Mouse (Mus musculus) heart, embryonic 14.5 days (tissue): Measurements from ENCODE around the gene Hoxd1. TPM values are rescaled to one million over a fixed set of nuclear protein-coding genes. Genes with fewer than 3 reads are reported as not detected.

Experiments used
- ATAC-seq: fragments of 200-750 bp; cut with Nextera tagmentation; 2 replicates; pipeline ENCODE4 v1.8.0; 2017; ENCODE audit warnings: low read depth, moderate TSS enrichment; ENCODE audit not compliant: insufficient number of reproducible peaks, insufficient read depth, low FRiP score
- H3K27ac ChIP-seq, 2 experiments: fragments of 200-500 bp in 1 of 2; fragments of 300-500 bp in 1 of 2; sonication (generic) in 1 of 2; replicated peaks in 1 of 2; 2 replicates each; pipeline ENCODE4 v1.5.1; 2012 to 2014; ENCODE audit warnings: low read depth in 2 of 2, low read length in 2 of 2, control low read depth in 1 of 2, mild to moderate bottlenecking in 1 of 2, mixed read lengths in 1 of 2; ENCODE audit not compliant: control insufficient read depth in 1 of 2, insufficient read depth in 1 of 2
- H3K27me3 ChIP-seq: fragments of 300-500 bp; sonication (generic); 2 replicates; pipeline ENCODE4 v1.6.1; 2014; ENCODE audit warnings: mild to moderate bottlenecking, low read length, control low read depth; ENCODE audit not compliant: control insufficient read depth, insufficient read depth
- H3K36me3 ChIP-seq: fragments of 300-500 bp; sonication (generic); 2 replicates; pipeline ENCODE4 v1.6.1; 2014; ENCODE audit warnings: mild to moderate bottlenecking, control low read depth, low read length, mixed read lengths; ENCODE audit not compliant: control insufficient read depth, insufficient read depth
- H3K4me1 ChIP-seq, 2 experiments: fragments of 200-500 bp in 1 of 2; fragments of 300-500 bp in 1 of 2; sonication (generic) in 1 of 2; 2 replicates each; pipeline ENCODE4 v1.6.1; 2012 to 2014; ENCODE audit warnings: low read length in 2 of 2, control low read depth in 1 of 2, mixed read lengths in 1 of 2; ENCODE audit not compliant: control insufficient read depth in 2 of 2, insufficient read depth in 2 of 2
- H3K4me2 ChIP-seq: fragments of 300-500 bp; sonication (generic); 2 replicates; pipeline ENCODE4 v1.6.1; 2014; ENCODE audit warnings: mild to moderate bottlenecking, low read length
- H3K4me3 ChIP-seq, 2 experiments: fragments of 200-500 bp in 1 of 2; fragments of 300-500 bp in 1 of 2; sonication (generic) in 1 of 2; 2 replicates each; pipeline ENCODE4 v1.5.1; 2012 to 2014; ENCODE audit warnings: low read length in 2 of 2, mild to moderate bottlenecking in 2 of 2, control low read depth in 1 of 2, low read depth in 1 of 2, moderate library complexity in 1 of 2; ENCODE audit not compliant: control insufficient read depth in 1 of 2, insufficient read depth in 1 of 2
- H3K9ac ChIP-seq: fragments of 300-500 bp; sonication (generic); 2 replicates; pipeline ENCODE4 v1.6.1; 2014; ENCODE audit warnings: mild to moderate bottlenecking, low read length
- H3K9me3 ChIP-seq: fragments of 300-500 bp; sonication (generic); 2 replicates; pipeline ENCODE4 v1.6.1; 2016; ENCODE audit warnings: low read length, control low read depth; ENCODE audit not compliant: control insufficient read depth
- WGBS: fragments of 180-500 bp; shearing (Covaris S2); extraction: QIAGEN DNeasy Blood & Tissue Kit; methylation state at CpG from one replicate; pipeline ENCODE4 v1.1.7; 2014; 5-methylcytosine and 5-hydroxymethylcytosine counted together
- polyA plus RNA-seq: library from polyadenylated mRNA; unstranded; fragments of >200 nt; fragmentation: Nextera tagmentation; extraction: Ambion mirVana; gene quantifications from 2 replicates; pipeline ENCODE4 v1.2.1, GENCODE M21; 2014

Gene Hoxd1
- polyA plus RNA-seq, 1 experiment from 2014 or later, result not detected

DNA sequence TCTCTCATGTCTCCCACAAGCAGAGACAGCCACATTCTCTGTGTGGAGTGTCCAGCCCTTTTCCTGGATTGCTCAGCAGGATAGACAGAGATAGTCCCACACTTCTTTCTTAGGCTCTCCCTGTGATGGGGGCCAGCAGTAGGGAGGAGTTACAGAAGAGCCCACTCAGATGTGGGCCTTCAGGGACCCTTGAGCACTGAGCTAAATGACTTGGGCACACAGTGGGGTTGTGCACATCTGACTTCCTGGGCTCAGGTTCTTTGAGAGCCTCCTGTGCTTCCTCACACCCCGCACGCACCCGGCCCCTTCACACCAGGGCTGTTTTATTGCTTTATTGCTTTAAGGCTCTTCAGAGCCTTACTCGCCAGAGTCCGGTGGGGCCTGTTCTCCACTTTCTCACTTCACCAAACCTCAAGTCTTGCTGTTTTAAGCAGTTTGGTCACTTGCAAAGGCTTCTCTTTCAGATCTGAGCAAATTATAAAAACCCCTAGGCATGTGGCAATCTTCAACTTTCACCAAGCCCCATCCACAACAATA, 41.8 kb upstream of the Hoxd1 start:
- Histone ChIP-seq H3K4me1 (no peaks in the 10 kb centered on the region; a peak in 1 of 4 replicates), H3K27me3 (peaks cover 99% of the 10 kb centered on the region), H3K9ac (no peak overlapping the region), H3K36me3 (no peaks in the 10 kb centered on the region), H3K4me3 (no peak overlapping the region), H3K4me2 (no peak overlapping the region), H3K27ac (no peak overlapping the region), H3K9me3 (no peaks in the 10 kb centered on the region)
- 13% methylated on average over 5 of the region's 5 CpGs for WGBS
- no peak for ATAC-seq

GRCm38 (mm10) chr2:74721882-74722281, 40.9 kb upstream of the Hoxd1 start:
- WGBS, result 9% methylated on average over 6 of the region's 6 CpGs
- Histone ChIP-seq H3K9me3 (no peaks in the 10 kb centered on the region), H3K36me3 (no peaks in the 10 kb centered on the region), H3K27me3 (peaks cover 99% of the 10 kb centered on the region), H3K4me2 (no peak overlapping the region), H3K9ac (no peak overlapping the region), H3K4me1 (no peaks in the 10 kb centered on the region), H3K4me3 (no peak overlapping the region), H3K27ac (no peak overlapping the region)
- no peak for ATAC-seq

- no peak overlapping the region for H3K9ac ChIP-seq
- H3K27ac ChIP-seq, result no peak overlapping the region
- peaks cover 0 to 4% of the 10 kb centered on the region in 2 experiments; a peak in 1 of 4 replicates for H3K4me1 ChIP-seq
- no peaks in the 10 kb centered on the region for H3K36me3 ChIP-seq
- peaks cover 99% of the 10 kb centered on the region for H3K27me3 ChIP-seq
- no peaks in the 10 kb centered on the region for H3K9me3 ChIP-seq
- no peak overlapping the region for H3K4me2 ChIP-seq
- ATAC-seq, result no peak
- WGBS, result 7% methylated on average over 8 of the region's 8 CpGs
- H3K4me3 ChIP-seq, result no peak overlapping the region
These were observed 39.8 kb upstream of the Hoxd1 start for GRCm38 (mm10) chr2:74722949-74723348.

DNA sequence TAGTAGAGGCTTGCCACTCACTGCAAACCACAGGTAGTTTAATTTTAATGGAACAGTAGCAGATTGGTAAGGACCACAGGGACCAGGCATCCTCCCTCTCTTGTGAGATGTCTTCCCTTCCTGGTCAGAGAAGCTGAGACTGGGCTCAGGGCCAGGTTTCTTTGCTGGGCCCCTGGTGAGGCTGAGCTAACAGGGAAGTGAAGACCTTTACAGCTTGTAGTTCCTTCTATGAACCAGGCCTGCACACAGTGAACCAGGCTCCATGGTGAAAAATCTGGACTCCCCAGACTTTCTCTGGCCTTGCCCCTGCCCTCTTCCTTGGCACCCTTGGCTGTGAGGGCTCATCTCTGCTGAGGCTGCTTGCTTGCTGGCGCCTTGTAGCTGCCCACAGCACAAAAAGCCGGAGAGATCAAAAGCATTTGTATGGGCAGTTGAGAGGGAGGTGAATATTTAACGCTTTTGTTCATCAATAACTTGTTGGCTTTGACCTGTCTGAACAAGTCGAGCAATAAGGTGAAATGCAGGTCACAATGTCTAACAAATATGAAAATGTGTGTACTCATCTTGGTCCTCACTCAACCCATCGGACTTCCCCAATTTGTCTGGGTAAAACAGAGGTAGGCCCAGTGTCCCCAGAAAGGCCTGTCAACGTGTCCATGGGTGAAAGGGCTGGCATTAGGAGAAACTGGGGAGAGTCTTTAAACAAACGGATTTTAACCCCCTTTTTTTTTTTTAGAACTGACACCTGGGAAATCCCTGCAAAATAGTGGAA, 38.4 kb upstream of the Hoxd1 start:
- H3K9me3 ChIP-seq, result no peaks in the 10 kb centered on the region
- no peak overlapping the region for H3K9ac ChIP-seq
- no peak overlapping the region for H3K27ac ChIP-seq
- no peak overlapping the region for H3K4me3 ChIP-seq
- 18% methylated on average over 7 of the region's 7 CpGs for WGBS
- no peak overlapping the region for H3K4me2 ChIP-seq
- H3K36me3 ChIP-seq, result no peaks in the 10 kb centered on the region
- H3K27me3 ChIP-seq, result peaks cover 100% of the 10 kb centered on the region
- ATAC-seq, result no peak
- peaks cover 0 to 4% of the 10 kb centered on the region in 2 experiments; a peak in 1 of 4 replicates for H3K4me1 ChIP-seq

DNA sequence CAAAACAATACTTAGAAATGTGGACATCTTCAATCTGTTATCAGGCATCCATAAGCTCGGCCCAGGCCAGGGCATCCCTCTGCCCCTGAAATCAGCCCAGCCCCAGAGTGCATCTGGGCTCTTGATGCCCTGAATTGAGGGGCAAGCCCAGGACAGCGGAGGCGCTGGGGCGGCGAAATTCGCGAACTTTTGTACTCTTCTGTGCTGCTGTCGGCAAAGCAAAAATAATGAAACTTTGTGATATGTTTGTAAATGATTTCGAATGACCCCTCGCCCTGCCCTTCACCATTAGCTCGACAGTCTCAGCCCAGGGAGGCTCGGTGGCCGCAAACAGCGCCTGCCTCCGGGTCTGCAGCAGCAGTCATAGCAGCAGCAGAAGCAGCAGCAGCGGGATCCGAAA, 37.6 kb upstream of the Hoxd1 start:
- no peak overlapping the region for H3K27ac ChIP-seq
- ATAC-seq, result no peak
- no peak overlapping the region for H3K4me2 ChIP-seq
- H3K9ac ChIP-seq, result no peak overlapping the region
- H3K4me3 ChIP-seq, result no peak overlapping the region
- 5% methylated on average over 17 of the region's 17 CpGs for WGBS
- no peaks in the 10 kb centered on the region for H3K9me3 ChIP-seq
- no peaks in the 10 kb centered on the region for H3K36me3 ChIP-seq
- peaks cover 0 to 4% of the 10 kb centered on the region in 2 experiments; a peak in 1 of 4 replicates for H3K4me1 ChIP-seq
- H3K27me3 ChIP-seq, result peaks cover 99% of the 10 kb centered on the region

GRCm38 (mm10) chr2:74726551-74726950, 36.2 kb upstream of the Hoxd1 start, which contains the start of gene Gm28230:
TSS of gene Gm28230 (plus strand) at chr2:74726728.
- peaks cover 0 to 4% of the 10 kb centered on the region in 2 experiments; a peak in 1 of 4 replicates for H3K4me1 ChIP-seq
- no peak for ATAC-seq
- H3K9me3 ChIP-seq, result no peaks in the 10 kb centered on the region
- H3K4me2 ChIP-seq, result peak within 1 kb of the TSS; percentile 55
- no peaks in the 10 kb centered on the region for H3K36me3 ChIP-seq
- H3K27me3 ChIP-seq, result peaks cover 99% of the 10 kb centered on the region
- 9% methylated on average over 5 of the region's 5 CpGs for WGBS
- no peak within 1 kb of the TSS for H3K27ac ChIP-seq
- no peak within 1 kb of the TSS for H3K9ac ChIP-seq
- H3K4me3 ChIP-seq, result peak within 1 kb of the TSS; percentile 19 to 20; a peak in 3 of 4 replicates

DNA sequence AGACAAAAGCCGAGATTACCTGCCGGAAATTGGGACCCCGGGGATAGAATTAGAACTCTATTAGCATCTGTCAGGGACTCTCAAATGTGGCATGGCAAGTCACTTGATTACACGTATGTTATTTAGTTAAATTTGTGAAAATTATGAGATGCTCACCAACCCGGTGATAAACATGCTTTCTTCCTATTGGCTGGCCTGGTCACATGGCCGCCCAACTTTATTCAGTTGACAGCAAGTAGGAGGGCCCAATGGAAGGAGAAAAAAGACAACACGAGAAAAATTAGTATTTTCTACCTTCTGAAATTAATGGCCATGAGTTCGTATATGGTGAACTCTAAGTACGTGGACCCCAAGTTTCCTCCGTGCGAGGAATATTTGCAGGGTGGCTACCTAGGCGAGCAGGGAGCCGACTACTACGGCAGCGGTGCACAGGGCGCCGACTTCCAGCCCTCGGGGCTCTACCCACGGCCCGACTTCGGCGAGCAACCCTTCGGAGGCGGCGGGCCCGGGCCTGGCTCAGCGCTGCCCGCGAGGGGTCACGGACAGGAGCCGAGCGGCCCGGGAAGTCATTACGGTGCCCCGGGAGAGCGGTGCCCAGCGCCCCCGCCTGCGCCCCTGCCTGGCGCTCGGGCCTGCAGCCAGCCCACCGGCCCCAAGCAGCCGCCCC, 35.7 kb upstream of the Hoxd1 start:
- H3K36me3 ChIP-seq, result no peaks in the 10 kb centered on the region
- H3K4me1 ChIP-seq, result peaks cover 0 to 4% of the 10 kb centered on the region in 2 experiments; a peak in 1 of 4 replicates
- H3K27ac ChIP-seq, result no peak overlapping the region
- peak overlapping the region; percentile 19 to 20; a peak in 3 of 4 replicates for H3K4me3 ChIP-seq
- 1% methylated on average over 43 of the region's 43 CpGs for WGBS
- H3K9me3 ChIP-seq, result no peaks in the 10 kb centered on the region
- peak overlapping the region; percentile 55 for H3K4me2 ChIP-seq
- H3K27me3 ChIP-seq, result peaks cover 99% of the 10 kb centered on the region
- no peak for ATAC-seq
- no peak overlapping the region for H3K9ac ChIP-seq
